Mouse (Mus musculus): ENCODE measurements around the gene Fgfr2.
A peak's percentile ranks its signal among the peaks of the same experiment; 100 is the strongest.

Gene Fgfr2

DNA sequence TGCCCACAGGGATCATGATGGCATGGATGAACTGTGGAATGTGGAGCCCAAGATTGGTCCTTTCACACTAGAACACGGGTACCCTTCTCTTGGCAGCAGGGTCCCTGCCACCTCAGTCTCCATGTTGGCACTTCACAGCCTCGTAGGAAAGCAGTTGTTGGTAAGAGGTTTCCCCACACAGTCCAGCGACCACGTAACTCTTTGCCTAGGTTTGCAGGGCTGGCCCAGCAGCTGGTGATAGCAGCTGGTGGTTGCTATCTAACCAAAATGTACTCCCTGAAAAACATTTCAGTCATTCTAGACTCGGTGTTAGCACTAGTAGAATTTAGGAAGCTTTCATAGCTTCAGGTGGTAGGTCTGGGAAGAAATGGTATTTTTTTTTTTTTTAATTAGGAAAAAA, 2464.0 kb downstream of the Fgfr2 start:
- DNase-seq (ENCODE audit: low read depth, low spot score): no peak

DNA sequence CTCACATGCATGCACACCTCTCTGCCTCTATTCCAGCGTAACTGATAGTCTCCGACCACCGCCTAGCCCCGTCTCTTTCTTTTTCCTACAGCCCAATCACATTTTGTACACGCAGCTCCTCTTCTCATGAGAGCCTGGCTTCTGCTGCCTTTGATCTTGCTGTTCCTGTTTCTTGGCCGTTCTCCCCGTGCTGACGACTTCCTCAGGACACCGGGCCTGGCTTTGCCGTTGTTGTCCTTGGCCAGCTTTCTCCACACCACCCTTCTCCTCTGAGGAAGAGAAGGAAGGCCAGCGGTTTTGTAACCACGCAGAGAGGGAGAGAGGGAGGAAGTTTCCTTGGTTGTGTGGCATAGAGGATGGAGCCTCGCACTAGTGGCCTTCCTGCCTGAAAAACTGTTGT, 2465.4 kb downstream of the Fgfr2 start:
- DNase-seq (ENCODE audit: low read depth, low spot score): peak; percentile 90

GRCm38 (mm10) chr7:130656965-130657364, 2466.2 kb downstream of the Fgfr2 start:
- no peak for DNase-seq (ENCODE audit: low read depth, low spot score)

DNA sequence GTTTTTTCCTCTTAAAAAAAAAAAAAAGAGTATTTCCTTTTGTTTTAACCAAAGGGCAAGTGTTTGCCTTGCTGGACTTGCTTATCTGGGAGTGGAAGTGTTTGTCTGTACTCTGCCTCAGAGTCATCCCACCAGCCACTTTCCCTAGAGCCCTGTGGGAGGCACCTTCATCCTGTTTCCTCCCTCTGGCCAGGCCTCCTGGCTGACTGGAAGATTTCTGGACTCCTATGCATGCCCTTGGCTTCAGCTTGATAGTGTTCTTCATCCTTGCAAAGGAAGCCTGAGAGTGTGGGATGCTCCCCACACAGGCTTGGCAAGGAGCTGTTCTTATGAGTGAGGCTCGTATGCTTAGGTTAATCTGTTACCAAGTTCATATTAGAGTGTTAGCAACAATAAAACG, 2468.6 kb downstream of the Fgfr2 start:
- DNase-seq (ENCODE audit: low read depth, low spot score): no peak

GRCm38 (mm10) chr7:130653036-130653555, 2470.1 kb downstream of the Fgfr2 start:
- no peak for DNase-seq (ENCODE audit: low read depth, low spot score)

DNA sequence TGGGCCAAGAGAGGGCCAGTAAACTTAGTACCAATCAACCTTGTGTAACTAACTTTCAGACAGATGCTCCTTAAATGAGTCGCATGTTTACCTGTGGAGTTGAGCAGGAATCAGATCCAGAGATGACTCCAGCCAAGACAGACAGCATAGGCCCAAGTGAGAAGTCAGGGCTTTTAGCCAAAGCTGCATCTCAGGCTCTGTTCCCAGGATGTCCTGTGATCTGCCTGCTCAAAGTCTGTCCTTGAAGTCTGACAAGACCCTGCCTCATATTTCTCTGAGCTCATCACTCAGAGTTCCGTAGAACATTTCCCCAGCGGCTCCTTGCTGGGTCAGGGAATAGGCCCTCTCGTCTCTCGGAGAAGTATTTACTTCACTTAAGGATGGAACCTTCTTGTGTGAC, 2472.5 kb downstream of the Fgfr2 start:
- peak; percentile 74 for DNase-seq (ENCODE audit: low read depth, low spot score)

DNA sequence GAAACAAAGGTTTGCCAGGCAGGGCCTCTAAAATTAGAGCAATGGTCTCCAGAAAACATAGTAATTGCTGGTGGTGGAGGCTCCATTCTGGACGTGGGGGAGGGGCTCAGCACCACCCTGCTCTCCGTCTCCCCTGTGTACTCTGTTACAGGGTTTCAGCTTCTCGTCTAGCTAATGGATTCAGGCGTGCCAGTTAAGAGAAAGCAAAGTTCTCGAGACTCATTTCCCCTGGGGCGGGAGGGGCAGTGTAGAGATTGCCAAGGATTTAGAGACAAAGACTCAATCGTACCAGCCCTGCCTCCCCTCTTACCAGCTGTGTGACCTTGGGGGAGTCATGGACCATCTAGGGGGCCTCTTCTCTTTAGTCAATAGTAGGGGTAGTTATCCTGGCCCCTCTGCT, 2473.9 kb downstream of the Fgfr2 start:
- no peak for DNase-seq (ENCODE audit: low read depth, low spot score)

DNA sequence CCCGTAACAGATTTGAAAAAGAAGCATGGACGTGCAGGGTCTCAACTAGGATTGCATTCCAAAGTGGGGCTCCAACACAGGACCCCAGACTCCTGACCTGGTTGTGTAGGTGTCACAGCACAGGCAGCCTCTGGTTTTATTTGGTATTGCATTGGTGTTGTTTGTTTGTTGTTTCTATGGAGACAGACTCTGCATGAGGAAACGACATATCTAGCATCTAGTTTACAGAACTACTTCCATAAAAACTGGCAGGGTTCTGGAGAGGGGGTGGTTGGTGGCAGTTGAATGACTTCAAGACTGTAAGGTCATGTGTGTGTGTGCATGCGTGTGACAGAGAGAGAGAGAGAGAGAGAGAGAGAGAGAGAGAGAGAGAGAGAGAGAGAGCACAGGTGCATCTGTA, 2475.1 kb downstream of the Fgfr2 start:
- DNase-seq (ENCODE audit: low read depth, low spot score): no peak

- peak; percentile 84 for DNase-seq (ENCODE audit: low read depth, low spot score)
These were observed 2476.4 kb downstream of the Fgfr2 start for GRCm38 (mm10) chr7:130646762-130647139.

- DNase-seq (ENCODE audit: low read depth, low spot score): peak; percentile 61
These were observed 2477.0 kb downstream of the Fgfr2 start for GRCm38 (mm10) chr7:130645994-130646761.

- DNase-seq (ENCODE audit: low read depth, low spot score): peak; percentile 55
These were observed 2477.7 kb downstream of the Fgfr2 start for GRCm38 (mm10) chr7:130645332-130645993.

- DNase-seq (ENCODE audit: low read depth, low spot score): no peak
These were observed 2482.5 kb downstream of the Fgfr2 start for GRCm38 (mm10) chr7:130640681-130641080.

DNA sequence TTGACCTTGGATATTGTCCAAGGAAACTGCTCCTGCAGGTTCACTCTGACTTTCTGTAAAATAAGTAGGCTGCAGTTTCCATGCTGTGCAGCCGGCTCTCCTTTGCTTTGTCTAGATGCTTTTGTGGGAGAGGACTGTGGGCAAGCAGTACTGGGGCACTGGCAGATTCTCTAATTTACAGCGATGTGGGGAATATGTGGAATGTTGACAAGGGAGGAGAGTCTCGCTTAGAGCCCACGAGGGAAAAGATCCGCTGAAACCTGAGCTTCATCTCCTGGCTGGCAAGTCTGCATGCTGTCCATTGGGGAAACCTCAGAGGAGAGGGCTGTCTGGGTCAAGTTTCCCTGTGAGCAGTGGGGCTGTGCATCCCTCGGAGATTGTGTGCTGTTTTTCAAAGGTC, 2485.3 kb downstream of the Fgfr2 start:
- no peak for DNase-seq (ENCODE audit: low read depth, low spot score)

GRCm38 (mm10) chr7:130636902-130637301, 2486.2 kb downstream of the Fgfr2 start:
- no peak for DNase-seq (ENCODE audit: low read depth, low spot score)

DNA sequence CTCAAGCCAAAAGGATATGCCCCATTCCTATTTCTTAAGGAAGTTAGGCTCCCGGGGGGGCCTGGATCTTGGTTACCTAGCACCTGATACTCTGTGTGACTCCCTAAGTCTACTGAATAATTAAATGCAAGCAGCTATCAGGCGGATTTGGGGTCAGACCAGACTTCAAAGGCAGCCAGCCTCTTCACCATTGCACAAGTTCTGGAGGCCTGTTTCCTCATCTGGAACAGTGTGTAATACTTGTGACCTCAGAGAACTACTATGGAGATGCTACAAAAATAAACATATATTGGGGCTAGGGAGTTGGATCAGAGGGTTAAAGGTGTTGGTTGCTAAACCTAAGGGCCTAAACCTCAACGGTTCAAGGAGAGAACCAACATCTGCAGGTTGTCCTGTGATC, 2486.9 kb downstream of the Fgfr2 start:
- DNase-seq (ENCODE audit: low read depth, low spot score): no peak

- no peak for DNase-seq (ENCODE audit: low read depth, low spot score)
These were observed 2487.9 kb downstream of the Fgfr2 start for GRCm38 (mm10) chr7:130635212-130635611.

DNA sequence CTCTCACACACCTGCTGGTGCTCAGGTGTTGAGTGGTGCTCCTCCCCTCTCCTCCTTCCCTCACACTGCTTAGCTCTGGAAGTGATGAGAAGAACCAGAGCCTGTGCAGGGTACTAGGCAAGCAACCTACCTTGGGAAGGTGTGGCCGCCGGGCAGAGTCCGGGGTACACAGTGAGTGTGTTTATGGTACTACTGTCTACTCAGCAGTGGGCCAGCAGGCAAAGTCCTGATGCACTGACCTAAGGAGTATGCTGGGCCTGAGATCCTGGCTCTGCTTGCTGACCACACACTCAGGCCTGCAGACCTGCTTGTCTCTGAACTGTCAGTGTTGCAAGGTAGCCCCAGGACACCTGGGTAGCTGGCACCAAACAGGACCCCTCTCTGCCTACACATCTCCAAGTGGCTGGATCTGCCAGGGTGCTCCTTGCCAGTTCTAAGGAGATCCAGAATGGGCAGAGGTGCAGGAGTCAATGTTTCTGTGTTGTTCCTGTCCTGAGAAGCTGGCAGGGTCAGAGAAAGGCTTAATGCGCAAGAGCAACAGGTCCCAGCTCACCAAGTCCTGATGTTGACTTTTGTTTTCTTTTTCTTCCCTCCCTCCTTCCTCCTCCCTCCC, 2488.8 kb downstream of the Fgfr2 start:
- DNase-seq (ENCODE audit: low read depth, low spot score): no peak

- DNase-seq (ENCODE audit: low read depth, low spot score): no peak
These were observed 2490.8 kb downstream of the Fgfr2 start for GRCm38 (mm10) chr7:130632379-130632732.

GRCm38 (mm10) chr7:130631553-130632378, 2491.4 kb downstream of the Fgfr2 start:
- DNase-seq (ENCODE audit: low read depth, low spot score): no peak

DNA sequence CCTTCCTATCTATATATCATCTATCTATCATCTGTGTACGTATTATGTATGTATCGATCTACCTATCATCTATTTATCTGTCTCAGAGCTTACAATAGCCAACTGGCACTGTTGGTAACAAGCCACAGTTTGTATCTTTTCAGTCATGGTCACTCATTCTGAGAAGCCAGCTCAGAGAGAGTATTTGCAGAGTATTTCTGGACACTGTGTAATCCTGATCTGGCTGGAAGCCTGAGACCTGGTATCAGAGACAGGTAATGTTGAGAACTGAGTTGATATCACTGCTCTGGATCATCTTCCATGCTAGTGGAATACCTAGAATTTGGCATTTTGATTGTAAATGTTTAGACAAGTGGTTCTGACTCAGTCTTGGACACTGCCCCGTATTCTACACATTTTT, 2492.2 kb downstream of the Fgfr2 start:
- DNase-seq (ENCODE audit: low read depth, low spot score): no peak

DNA sequence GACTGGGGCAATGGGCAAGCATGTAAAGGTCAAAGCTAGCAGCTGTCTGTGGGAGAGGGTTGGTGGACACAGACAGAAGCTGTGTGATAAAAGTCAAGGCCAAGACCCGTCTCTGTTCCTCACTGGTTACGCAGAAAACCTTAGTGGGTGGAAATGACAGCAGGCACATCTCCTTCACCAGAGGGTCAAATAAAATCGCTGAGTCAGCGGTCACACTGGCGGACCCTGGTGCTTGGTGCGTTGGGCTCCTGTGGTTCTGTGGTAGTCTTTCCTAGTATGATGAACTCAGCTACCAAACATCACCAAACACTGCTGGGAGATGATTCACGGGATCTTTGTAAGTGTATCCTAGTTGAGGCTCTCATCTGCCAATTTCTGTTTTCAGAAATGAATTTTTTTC, 2493.2 kb downstream of the Fgfr2 start:
- no peak for DNase-seq (ENCODE audit: low read depth, low spot score)

GRCm38 (mm10) chr7:130628601-130629000, 2494.5 kb downstream of the Fgfr2 start:
- DNase-seq (ENCODE audit: low read depth, low spot score): no peak
